In the genomic region with DNA sequence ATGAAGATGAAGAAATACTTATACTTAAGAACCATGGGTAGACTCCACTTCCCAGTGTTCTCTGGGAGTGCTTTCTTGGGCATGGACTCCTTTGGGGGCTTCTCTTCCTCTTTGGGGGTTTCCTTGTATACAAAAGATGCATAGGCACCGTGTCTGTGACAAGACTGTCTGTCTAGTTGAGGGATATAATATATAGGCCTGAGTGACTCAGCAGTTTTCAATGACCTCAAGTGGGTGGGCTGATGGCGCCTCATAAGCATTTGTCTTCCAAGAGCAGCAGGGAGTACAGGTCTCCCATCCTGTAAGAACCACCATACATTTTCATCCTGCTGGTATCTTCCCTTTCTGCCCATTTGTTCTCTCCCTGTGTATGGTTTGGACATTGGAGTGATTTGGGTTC, we compare ENCODE assay signal across 17 mouse cellular contexts. TPM values are rescaled to one million over a fixed set of nuclear protein-coding genes. Genes with fewer than 3 reads are reported as not detected.
"Had no signal": no experiment of that assay in that cellular context is flagged by ENCODE, and none has a peak within 500 bp of the region (broad histone marks: within the 10 kb centered on the region; RNA-seq: fewer than 3 reads in every experiment).

No protein-coding gene starts in this region.

- H3K9ac ChIP-seq: neural tube, embryonic 13.5 days; neural tube, embryonic 15.5 days; stomach, embryonic 15.5 days had no signal

- H3K4me1 ChIP-seq: neural tube, embryonic 13.5 days; neural tube, embryonic 15.5 days; stomach, embryonic 15.5 days had no signal

- H3K36me3 ChIP-seq: neural tube, embryonic 13.5 days; neural tube, embryonic 15.5 days; stomach, embryonic 15.5 days had no signal

- H3K4me3 ChIP-seq: neural tube, embryonic 13.5 days; neural tube, embryonic 15.5 days; stomach, embryonic 15.5 days had no signal

- H3K9me3 ChIP-seq: neural tube, embryonic 13.5 days; neural tube, embryonic 15.5 days; stomach, embryonic 15.5 days had no signal

- H3K27ac ChIP-seq: neural tube, embryonic 13.5 days; neural tube, embryonic 15.5 days; stomach, embryonic 15.5 days; stomach, postnatal 0 days had no signal

- DNase-seq: retina, postnatal 1 day; right cerebral cortex, adult 18-20 months; right cerebral cortex, postnatal 14 days; right cerebral cortex, postnatal 25 days; right cerebral cortex, postnatal 4 days; spleen, adult 18-20 months; thymus, adult 18-20 months; thymus, adult 2 months; thymus, postnatal 14 days; thymus, postnatal 25 days; thymus, postnatal 36 days; thymus, postnatal 4 days had no signal

RNA-seq across cellular contexts. Expression of a gene that starts 11.9 kb away (rescaled TPM):
- total RNA-seq: neutrophil, adult 5-6 weeks had no signal

RNA-seq across cellular contexts. Expression of a gene that starts 34.9 kb away (rescaled TPM):
- total RNA-seq: neutrophil, adult 5-6 weeks had no signal

RNA-seq across cellular contexts. Expression of a gene that starts 56.0 kb away (rescaled TPM):
- total RNA-seq: neutrophil, adult 5-6 weeks had no signal
